Mouse (Mus musculus) adrenal gland, postnatal 25 days (tissue): ENCODE measurements at regions not wholly inside any gene's neighbourhood (a gene's known extent, or its start where the extent isn't known, plus 50 kb on each side); places are given as distances from the start of the nearest gene placed in this dataset.

Experiments used
- DNase-seq: peaks from one replicate; pipeline ENCODE4 v3.0.0; 2021; ENCODE audit warnings: mixed read lengths

- no peak for DNase-seq
These were observed 105.1 kb upstream of the Erbb4 start for GRCm38 (mm10) chr1:69212896-69213500.

- DNase-seq: no peak
These were observed 94.9 kb upstream of the Erbb4 start for GRCm38 (mm10) chr1:69202745-69203144.

GRCm38 (mm10) chr1:69165202-69165601 lies 57.3 kb upstream of the Erbb4 start:
- no peak for DNase-seq
